Mouse (Mus musculus) bone marrow macrophage, adult 2 months (primary cell): Measurements from ENCODE around the gene Kctd21.

Experiments
- CTCF ChIP-seq: IDR thresholded peaks from 2 replicates; pipeline ENCODE4 v1.5.1; 2012; ENCODE audit warnings: low read depth, mild to moderate bottlenecking, low read length, moderate library complexity
- POLR2A ChIP-seq: IDR thresholded peaks from 2 replicates; pipeline ENCODE4 v1.6.1; 2012; ENCODE audit warnings: mild to moderate bottlenecking, low read depth, low read length, borderline replicate concordance

DNA sequence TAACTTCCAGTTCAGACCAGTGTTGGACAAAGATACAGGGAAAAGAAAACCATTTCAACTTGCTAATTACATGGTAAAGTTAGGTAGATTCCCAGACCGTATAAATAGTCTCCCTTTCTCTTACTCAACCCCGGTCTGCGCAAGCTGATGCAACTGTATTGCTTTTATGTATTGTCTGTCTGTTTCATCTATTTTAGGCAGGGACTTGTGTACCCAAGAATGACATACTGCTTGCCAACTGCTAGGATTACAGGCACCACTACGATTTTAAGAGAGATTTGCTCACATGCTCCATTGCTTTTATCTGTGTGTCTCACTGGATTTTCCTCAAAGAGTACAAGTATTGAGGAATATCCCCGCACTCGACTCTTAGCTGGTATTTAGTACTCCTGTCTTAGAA, 66.8 kb downstream of the Kctd21 start:
- TF ChIP-seq CTCF = no peak
- TF ChIP-seq POLR2A = no peak
